Mouse (Mus musculus): ENCODE measurements around the gene Wdr38.
"Not testable (repeated sequence)": the region's sequence is repeated elsewhere in the genome, so short reads cannot be mapped to it uniquely, and the experiment has no call there.

DNA sequence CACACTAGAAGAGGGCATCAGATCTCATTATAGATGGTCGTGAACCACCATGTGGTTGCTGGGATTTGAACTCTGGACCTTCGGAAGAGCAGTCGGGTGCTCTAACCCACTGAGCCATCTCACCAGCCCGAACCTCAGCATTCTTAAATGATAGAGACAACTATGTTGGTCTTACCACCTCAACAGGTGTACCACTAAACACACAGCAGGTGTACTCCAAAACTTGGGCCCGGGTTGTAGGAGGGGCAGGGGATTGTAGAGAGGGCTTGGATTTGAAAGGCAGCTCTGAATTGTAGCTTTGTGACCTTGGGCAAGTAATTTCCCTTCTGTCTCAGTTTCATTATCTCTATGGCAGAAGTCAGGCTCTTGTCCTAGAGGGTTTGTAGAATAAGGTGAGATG, 12.9 kb downstream of the Wdr38 start:
- TF ChIP-seq CTCF (conservative IDR thresholded peaks at IDR 0.05; ENCODE audit: insufficient read depth, insufficient read length, low read depth, low read length); POLR2A (IDR thresholded peaks at IDR 0.05; ENCODE audit: low read depth, low read length): not testable (repeated sequence)

All from kidney, adult 2 months (tissue).